Mouse (Mus musculus): ENCODE results near the gene Polh.

- no peak for TF ChIP-seq CTCF (IDR thresholded peaks at IDR 0.05; ENCODE audit: low read depth)
- no peak for TF ChIP-seq EP300 (IDR thresholded peaks at IDR 0.05; ENCODE audit: low read depth)
Measured at GRCm38 (mm10) chr17:46188829-46189228, 13.6 kb downstream of the Polh start.

All from liver, postnatal 0 days (tissue).